Mouse (Mus musculus): ENCODE results near the gene Nrde2.

DNA sequence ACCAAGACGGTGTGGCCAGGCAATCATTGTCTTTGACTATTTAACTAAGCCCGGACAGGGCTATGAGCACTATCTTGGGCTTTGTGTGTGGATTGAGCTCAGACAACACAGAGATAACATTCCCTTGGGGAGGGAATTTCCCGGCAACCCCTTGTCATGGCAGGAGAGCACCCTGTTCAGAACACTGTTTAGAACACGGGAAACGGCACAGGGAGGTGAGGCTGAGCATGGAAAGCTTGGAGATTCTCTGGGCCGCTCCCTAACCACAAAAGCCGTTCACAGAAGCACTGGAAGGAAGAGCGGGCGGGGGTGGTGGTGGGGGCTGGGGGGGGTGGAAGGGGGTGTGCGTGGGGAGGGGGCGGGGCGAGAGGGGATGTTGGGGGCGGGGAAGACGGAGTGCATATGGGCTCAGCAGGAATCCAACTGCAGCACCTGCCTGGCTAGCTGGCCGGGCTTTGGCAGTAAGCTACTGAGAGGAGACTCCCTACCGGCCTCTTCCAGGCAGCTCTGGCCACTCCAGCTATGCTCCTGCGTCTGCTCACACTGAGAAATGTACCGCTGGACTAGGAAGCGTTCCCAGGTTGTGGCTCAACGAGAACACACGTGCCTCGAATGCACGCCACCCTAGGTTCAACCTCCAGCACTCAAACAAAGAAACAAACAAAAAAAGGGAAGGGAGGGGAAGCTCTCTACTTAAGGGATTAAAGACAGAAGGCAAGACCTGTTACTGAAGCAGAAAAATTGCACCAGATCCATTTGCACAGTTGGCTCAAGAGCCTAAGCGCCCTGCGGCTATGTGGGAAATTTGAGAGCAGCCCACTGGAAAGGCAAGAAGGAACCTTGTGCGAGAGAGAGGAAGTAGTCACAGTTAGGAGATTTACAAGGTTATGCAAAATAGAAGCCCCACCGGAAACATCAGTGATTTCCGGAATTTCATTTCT is 8.7 kb upstream of the Nrde2 start:
- no peak for TF ChIP-seq CTCF (conservative IDR thresholded peaks at IDR 0.05; ENCODE audit: insufficient read depth, insufficient read length, low read depth, low read length)
- TF ChIP-seq POLR2A (IDR thresholded peaks at IDR 0.05; ENCODE audit: low read depth, low read length) = no peak

All from kidney, adult 2 months (tissue).